Mouse (Mus musculus): ENCODE results near the gene Gm43720.

The Gm43720 gene

GRCm38 (mm10) chr5:138279585-138280424, at the start of gene Gm43720, which contains the start of the genes Gpc2 and Stag3:
TSS of gene Gm43720 (minus strand) at chr5:138279958.
TSS of gene Gpc2 (minus strand) at chr5:138280005.
TSS of gene Stag3 (plus strand) at chr5:138280240.
- DNase-seq = peak; percentile 87

GRCm38 (mm10) chr5:138312795-138313194, 33.0 kb upstream of the Gm43720 start:
- DNase-seq = no peak

- no peak for DNase-seq
Measured at GRCm38 (mm10) chr5:138299613-138300012, 19.9 kb upstream of the Gm43720 start.

GRCm38 (mm10) chr5:138294158-138294557, 14.4 kb upstream of the Gm43720 start:
- DNase-seq = no peak

- DNase-seq = no peak
Measured at GRCm38 (mm10) chr5:138291638-138292037, 11.9 kb upstream of the Gm43720 start.

- DNase-seq = no peak
Measured at GRCm38 (mm10) chr5:138287861-138288260, 8.1 kb upstream of the Gm43720 start.

GRCm38 (mm10) chr5:138283540-138283939, 3.8 kb upstream of the Gm43720 start:
- no peak for DNase-seq

- no peak for DNase-seq
Measured at GRCm38 (mm10) chr5:138281798-138282197, 2.0 kb upstream of the Gm43720 start.

- DNase-seq = no peak
Measured at GRCm38 (mm10) chr5:138280829-138281228, 1.1 kb upstream of the Gm43720 start.

- DNase-seq = no peak
Measured at GRCm38 (mm10) chr5:138280425-138280768, 639 bp upstream of the Gm43720 start.

GRCm38 (mm10) chr5:138277994-138278393, 1.8 kb downstream of the Gm43720 start:
- DNase-seq = no peak

GRCm38 (mm10) chr5:138275216-138276050, 4.3 kb downstream of the Gm43720 start:
- DNase-seq = no peak

- no peak for DNase-seq
Measured at GRCm38 (mm10) chr5:138274186-138274585, 5.6 kb downstream of the Gm43720 start.

GRCm38 (mm10) chr5:138272409-138272923, 7.3 kb downstream of the Gm43720 start, which contains the start of gene Gal3st4:
TSS of gene Gal3st4 (minus strand) at chr5:138272840.
- no peak for DNase-seq

GRCm38 (mm10) chr5:138271232-138271631, 8.5 kb downstream of the Gm43720 start:
- DNase-seq = no peak

GRCm38 (mm10) chr5:138268980-138269379, 10.8 kb downstream of the Gm43720 start:
- no peak for DNase-seq

- DNase-seq = no peak
Measured at GRCm38 (mm10) chr5:138267114-138267513, 12.6 kb downstream of the Gm43720 start.

GRCm38 (mm10) chr5:138265712-138266111, 14.0 kb downstream of the Gm43720 start:
- DNase-seq = no peak

GRCm38 (mm10) chr5:138264207-138264578, 15.6 kb downstream of the Gm43720 start:
- no peak for DNase-seq

- DNase-seq = peak; percentile 96
Measured at GRCm38 (mm10) chr5:138263260-138264206, 16.2 kb downstream of the Gm43720 start, which contains the start of gene BC037034. TSS of gene BC037034 (minus strand) at chr5:138264033.

- no peak for DNase-seq
Measured at GRCm38 (mm10) chr5:138262582-138263240, 17.0 kb downstream of the Gm43720 start.

- no peak for DNase-seq
Measured at GRCm38 (mm10) chr5:138262001-138262400, 17.8 kb downstream of the Gm43720 start.
